Mouse (Mus musculus) hindbrain, embryonic 13.5 days (tissue): ENCODE results near the gene Oasl2. TPM values are rescaled to one million over a fixed set of nuclear protein-coding genes. Genes with fewer than 3 reads are reported as not detected.

Experiments
- ATAC-seq: fragments of 200-750 bp; cut with Nextera tagmentation; 2 replicates; pipeline ENCODE4 v1.8.0; 2017; ENCODE audit warnings: moderate TSS enrichment; ENCODE audit not compliant: low FRiP score
- H3K27ac ChIP-seq: fragments of 300-500 bp; sonication (generic); 2 replicates; pipeline ENCODE4 v1.5.1; 2015; ENCODE audit warnings: inconsistent platforms, mild to moderate bottlenecking, moderate library complexity
- H3K27me3 ChIP-seq: fragments of 300-500 bp; sonication (generic); 2 replicates; pipeline ENCODE4 v1.6.1; 2015; ENCODE audit warnings: mild to moderate bottlenecking, inconsistent platforms
- H3K36me3 ChIP-seq: fragments of 300-500 bp; sonication (generic); 2 replicates; pipeline ENCODE4 v1.6.1; 2015; ENCODE audit warnings: mild to moderate bottlenecking, inconsistent platforms
- H3K4me1 ChIP-seq: fragments of 300-500 bp; sonication (generic); replicated peaks from 2 replicates; pipeline ENCODE4 v1.6.1; 2015; ENCODE audit warnings: inconsistent platforms
- H3K4me2 ChIP-seq: fragments of 300-500 bp; sonication (generic); 2 replicates; pipeline ENCODE4 v1.6.1; 2015; ENCODE audit warnings: inconsistent platforms, mild to moderate bottlenecking, moderate library complexity
- H3K4me3 ChIP-seq: fragments of 300-500 bp; sonication (generic); 2 replicates; pipeline ENCODE4 v1.5.1; 2015; ENCODE audit warnings: mild to moderate bottlenecking, inconsistent platforms
- H3K9ac ChIP-seq: fragments of 300-500 bp; sonication (generic); 2 replicates; pipeline ENCODE4 v1.6.1; 2015; ENCODE audit warnings: mild to moderate bottlenecking, inconsistent platforms
- H3K9me3 ChIP-seq: fragments of 300-500 bp; sonication (generic); 2 replicates; pipeline ENCODE4 v1.6.1; 2016; ENCODE audit warnings: inconsistent platforms
- WGBS: fragments of 180-500 bp; shearing (Covaris S2); methylation state at CpG from one replicate; pipeline ENCODE4 v1.1.7; 2015; 5-methylcytosine and 5-hydroxymethylcytosine counted together
- microRNA-seq: library from miRNA; unstranded; fragments of <30 nt; microRNA quantifications from one replicate; pipeline ENCODE4, GENCODE M21; 2016
- polyA plus RNA-seq: library from polyadenylated mRNA; unstranded; fragments of >200 nt; fragmentation: Nextera tagmentation; extraction: Ambion mirVana; gene quantifications from 2 replicates; pipeline ENCODE4 v1.2.1, GENCODE M21; 2015

Gene Oasl2
- polyA plus RNA-seq, 1 experiment from 2014 or later = 3.5 TPM

- H3K9me3 ChIP-seq = no peaks in the 10 kb centered on the region
- H3K27ac ChIP-seq = no peak overlapping the region
- peaks cover 32% of the 10 kb centered on the region for H3K4me1 ChIP-seq
- no peak for ATAC-seq
- WGBS = 96% methylated on average over 10 of the region's 10 CpGs
- H3K4me2 ChIP-seq = no peak overlapping the region
- no peak overlapping the region for H3K9ac ChIP-seq
- no peaks in the 10 kb centered on the region for H3K27me3 ChIP-seq
- H3K36me3 ChIP-seq = peaks cover 45% of the 10 kb centered on the region
- H3K4me3 ChIP-seq = no peak overlapping the region
Measured at GRCm38 (mm10) chr5:114945072-114945471, 48.3 kb downstream of the Oasl2 start.

- Histone ChIP-seq H3K4me1 (peaks cover 20% of the 10 kb centered on the region), H3K27me3 (no peaks in the 10 kb centered on the region), H3K36me3 (peaks cover 49% of the 10 kb centered on the region), H3K9ac (no peak overlapping the region), H3K4me3 (no peak overlapping the region), H3K27ac (peak overlapping the region; percentile 36; the same call in 1 of the 2 replicates), H3K9me3 (no peaks in the 10 kb centered on the region), H3K4me2 (no peak overlapping the region)
- 52% methylated on average over 6 of the region's 6 CpGs for WGBS
- no peak for ATAC-seq
Measured at GRCm38 (mm10) chr5:114948891-114949290, 52.2 kb downstream of the Oasl2 start.

- H3K9ac ChIP-seq = no peak overlapping the region
- peaks cover 18% of the 10 kb centered on the region for H3K4me1 ChIP-seq
- no peaks in the 10 kb centered on the region for H3K27me3 ChIP-seq
- no peak for ATAC-seq
- no peaks in the 10 kb centered on the region for H3K9me3 ChIP-seq
- peak overlapping the region; percentile 36; the same call in 1 of the 2 replicates for H3K27ac ChIP-seq
- no peak overlapping the region for H3K4me3 ChIP-seq
- 58% methylated on average over 5 of the region's 5 CpGs for WGBS
- H3K4me2 ChIP-seq = no peak overlapping the region
- peaks cover 49% of the 10 kb centered on the region for H3K36me3 ChIP-seq
Measured at GRCm38 (mm10) chr5:114949316-114949715, 52.6 kb downstream of the Oasl2 start.

GRCm38 (mm10) chr5:114949812-114950211 is 53.1 kb downstream of the Oasl2 start:
- Histone ChIP-seq H3K4me1 (peaks cover 18% of the 10 kb centered on the region), H3K27ac (0 out of 2 replicates have a peak overlapping the region, but pooled peaks have one; percentile 36), H3K4me3 (no peak overlapping the region), H3K9ac (no peak overlapping the region), H3K9me3 (no peaks in the 10 kb centered on the region), H3K36me3 (peaks cover 49% of the 10 kb centered on the region), H3K27me3 (no peaks in the 10 kb centered on the region), H3K4me2 (no peak overlapping the region)
- ATAC-seq = no peak
- WGBS = 73% methylated on average over 9 of the region's 9 CpGs

- Histone ChIP-seq H3K27ac (no peak overlapping the region), H3K4me2 (no peak overlapping the region), H3K9me3 (no peaks in the 10 kb centered on the region), H3K9ac (no peak overlapping the region), H3K4me3 (no peak overlapping the region), H3K4me1 (peaks cover 18% of the 10 kb centered on the region), H3K27me3 (no peaks in the 10 kb centered on the region), H3K36me3 (peaks cover 47% of the 10 kb centered on the region)
- 68% methylated on average over 12 of the region's 12 CpGs for WGBS
- no peak for ATAC-seq
Measured at GRCm38 (mm10) chr5:114950669-114951068, 53.9 kb downstream of the Oasl2 start.

- 80% methylated on average over 21 of the region's 21 CpGs for WGBS
- ATAC-seq = no peak
Measured at GRCm38 (mm10) chr5:114951279-114951880, 54.6 kb downstream of the Oasl2 start.

GRCm38 (mm10) chr5:114953326-114953725 is 56.6 kb downstream of the Oasl2 start:
- Histone ChIP-seq H3K9me3 (no peaks in the 10 kb centered on the region), H3K4me1 (peaks cover 17% of the 10 kb centered on the region), H3K27me3 (no peaks in the 10 kb centered on the region), H3K4me2 (no peak overlapping the region), H3K36me3 (peaks cover 21% of the 10 kb centered on the region), H3K9ac (no peak overlapping the region), H3K4me3 (no peak overlapping the region), H3K27ac (no peak overlapping the region)
- 89% methylated on average over 14 of the region's 14 CpGs for WGBS
- ATAC-seq = no peak

More at GRCm38 (mm10) chr5:114951279-114951880, 54.6 kb downstream of the Oasl2 start:
- no peak overlapping the region for H3K4me3 ChIP-seq
- H3K9ac ChIP-seq = no peak overlapping the region
- H3K4me2 ChIP-seq = no peak overlapping the region
- H3K27ac ChIP-seq = no peak overlapping the region
- H3K27me3 ChIP-seq = no peaks in the 10 kb centered on the region
- peaks cover 18% of the 10 kb centered on the region for H3K4me1 ChIP-seq
- no peaks in the 10 kb centered on the region for H3K9me3 ChIP-seq
- peaks cover 40% of the 10 kb centered on the region for H3K36me3 ChIP-seq

GRCm38 (mm10) chr5:114958069-114958468 is 61.3 kb downstream of the Oasl2 start:
- Histone ChIP-seq H3K4me1 (peaks cover 8% of the 10 kb centered on the region), H3K36me3 (no peaks in the 10 kb centered on the region), H3K27me3 (no peaks in the 10 kb centered on the region), H3K9me3 (0 out of 2 replicates have a peak, but pooled peaks cover 7% of the 10 kb centered on the region), H3K27ac (no peak overlapping the region), H3K4me2 (no peak overlapping the region), H3K9ac (no peak overlapping the region), H3K4me3 (no peak overlapping the region)
- WGBS = 83% methylated on average over 5 of the region's 5 CpGs
- no peak for ATAC-seq

Small RNA genes lying within 50 kb of the gene (microRNA-seq; reads per million reads assigned to microRNA genes)
- gene Mir6240 = 4.2 reads per million, percentile 13 among the genes with 10 or more reads in this experiment

Other genes with a start within 250 kb of the Oasl2 start
- 0.53 and 0.65 TPM in 2 replicates for gene Trpv4, start 238.5 kb upstream of the Oasl2 start, polyA plus RNA-seq
- 41.5 and 42.9 TPM in 2 replicates for gene Gltp, start 206.0 kb upstream of the Oasl2 start, polyA plus RNA-seq
- 18.3 and 21.1 TPM in 2 replicates for gene Tchp, start 189.2 kb upstream of the Oasl2 start, polyA plus RNA-seq
- 37.5 and 39.6 TPM in 2 replicates for gene Ankrd13a, start 122.3 kb upstream of the Oasl2 start, polyA plus RNA-seq
- 45.4 and 49.7 TPM in 2 replicates for gene Git2, start 121.4 kb upstream of the Oasl2 start, polyA plus RNA-seq
- gene 1500011B03Rik, start 73.5 kb upstream of the Oasl2 start, polyA plus RNA-seq = 261 and 279 TPM in 2 replicates
- gene 4930519G04Rik, start 43.3 kb upstream of the Oasl2 start, polyA plus RNA-seq = not detected in 2 replicates
- gene Gm9936, start 38.3 kb upstream of the Oasl2 start, polyA plus RNA-seq = 1.9 and 2.2 TPM in 2 replicates
- gene Oasl1, start 26.3 kb downstream of the Oasl2 start, polyA plus RNA-seq = 0.21 and 0.57 TPM in 2 replicates
- 107 and 110 TPM in 2 replicates for gene 2210016L21Rik, start 45.2 kb downstream of the Oasl2 start, polyA plus RNA-seq
- 0.10 TPM in 1 of 2 replicates, not detected in the other for gene Hnf1a, start 74.2 kb downstream of the Oasl2 start, polyA plus RNA-seq
- gene Sppl3, start 114.2 kb downstream of the Oasl2 start, polyA plus RNA-seq = 15.8 and 16.5 TPM in 2 replicates
- 42.7 and 44.4 TPM in 2 replicates for gene Gm10401, start 201.4 kb downstream of the Oasl2 start, polyA plus RNA-seq
- 24.4 and 25.2 TPM in 2 replicates for gene Acads, start 222.4 kb downstream of the Oasl2 start, polyA plus RNA-seq
- gene Unc119b, start 238.0 kb downstream of the Oasl2 start, polyA plus RNA-seq = 36.7 and 38.0 TPM in 2 replicates